Mouse (Mus musculus): ENCODE measurements at regions not wholly inside any gene's neighbourhood (a gene's known extent, or its start where the extent isn't known, plus 50 kb on each side); places are given as distances from the start of the nearest gene placed in this dataset.
"Not testable (repeated sequence)": the region's sequence is repeated elsewhere in the genome, so short reads cannot be mapped to it uniquely, and the experiment has no call there.

DNA sequence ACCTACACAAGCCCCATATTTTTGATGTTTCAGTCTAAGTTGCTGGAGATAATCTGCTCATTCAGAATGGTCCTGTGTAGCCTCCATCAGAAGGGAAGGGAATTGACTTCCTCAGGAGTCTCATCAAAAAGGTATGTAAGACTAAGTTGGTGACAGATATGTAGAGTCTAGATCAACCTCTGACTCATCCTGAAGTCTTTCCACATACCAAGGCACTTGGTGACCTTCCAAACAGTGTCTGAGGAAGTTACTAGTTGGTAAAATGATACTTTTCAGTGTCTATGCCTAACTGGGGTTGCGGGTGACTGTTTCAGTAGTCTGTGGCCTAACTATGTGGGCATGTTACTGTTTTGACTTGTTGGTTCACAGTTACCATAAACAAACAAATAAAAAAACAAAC, 133.0 kb upstream of the Plcb4 start:
- no peak for DNase-seq (ENCODE audit: low read depth, low spot score)

DNA sequence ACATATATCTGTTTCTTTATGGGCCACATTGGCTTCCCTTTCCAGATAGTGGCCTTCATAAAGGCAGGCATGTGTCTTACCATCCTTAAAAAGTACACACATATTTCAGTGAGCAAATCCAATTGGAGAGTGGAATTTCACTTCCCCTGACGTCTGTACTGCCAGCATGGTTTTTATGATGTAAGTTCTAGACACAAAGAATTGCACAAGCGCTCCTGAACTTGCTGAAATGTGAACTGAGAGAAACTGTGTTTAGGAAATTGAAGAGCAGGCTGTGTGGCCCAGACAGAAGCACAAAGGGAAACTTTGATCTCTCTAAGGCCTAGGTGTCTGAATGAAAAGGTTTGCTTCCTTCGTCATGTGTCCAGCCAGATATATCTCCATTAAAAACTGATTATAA, 129.2 kb upstream of the Plcb4 start:
- DNase-seq (ENCODE audit: low read depth, low spot score), result no peak

DNA sequence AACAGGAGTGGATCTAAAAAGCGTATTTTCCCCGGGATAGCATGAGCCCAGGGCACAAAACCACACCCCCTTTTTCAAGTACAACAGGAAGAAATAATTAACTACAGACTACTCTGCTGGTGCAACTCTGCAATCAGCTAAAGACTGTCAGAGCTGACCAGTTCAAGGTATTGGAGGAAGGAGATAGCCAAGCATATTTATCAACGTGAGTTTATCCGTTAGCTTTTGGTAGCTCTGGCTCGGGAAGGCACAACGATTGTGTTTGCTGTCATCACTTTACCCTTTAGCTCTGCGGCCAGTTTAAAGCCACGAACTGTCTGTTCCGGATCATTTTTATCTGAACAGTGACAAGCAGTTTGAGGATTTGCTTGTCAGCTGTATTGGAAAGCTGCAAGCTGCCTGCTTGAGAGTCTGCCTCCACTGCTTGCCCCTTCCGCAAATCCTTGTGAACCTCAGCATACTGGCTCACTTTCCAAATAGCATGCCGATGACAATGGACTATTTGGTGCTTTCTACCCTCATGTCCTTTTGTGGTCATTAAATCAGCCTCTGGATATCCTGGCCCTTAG, 122.4 kb upstream of the Plcb4 start:
- DNase-seq (ENCODE audit: low read depth, low spot score), result no peak

DNA sequence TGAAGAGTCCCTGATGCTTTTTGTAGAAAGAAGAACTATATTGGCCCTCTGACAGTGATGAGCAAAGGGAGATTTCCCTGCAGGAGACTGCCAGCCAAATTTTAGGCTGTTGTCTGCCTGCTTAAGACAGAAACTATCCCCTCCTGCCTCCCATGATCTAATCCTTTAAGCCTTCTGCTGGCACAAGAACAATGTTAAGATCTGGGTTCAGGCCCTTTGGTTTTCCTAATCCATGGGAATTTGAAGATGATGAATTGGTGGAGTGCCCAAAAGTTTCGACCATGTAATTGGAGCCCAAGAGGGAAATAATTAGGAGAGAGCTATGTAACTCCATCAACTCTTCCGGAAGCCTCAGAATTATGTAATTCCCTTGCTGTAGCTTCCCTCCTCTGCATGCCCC, 120.8 kb upstream of the Plcb4 start:
- DNase-seq (ENCODE audit: low read depth, low spot score), result no peak

DNA sequence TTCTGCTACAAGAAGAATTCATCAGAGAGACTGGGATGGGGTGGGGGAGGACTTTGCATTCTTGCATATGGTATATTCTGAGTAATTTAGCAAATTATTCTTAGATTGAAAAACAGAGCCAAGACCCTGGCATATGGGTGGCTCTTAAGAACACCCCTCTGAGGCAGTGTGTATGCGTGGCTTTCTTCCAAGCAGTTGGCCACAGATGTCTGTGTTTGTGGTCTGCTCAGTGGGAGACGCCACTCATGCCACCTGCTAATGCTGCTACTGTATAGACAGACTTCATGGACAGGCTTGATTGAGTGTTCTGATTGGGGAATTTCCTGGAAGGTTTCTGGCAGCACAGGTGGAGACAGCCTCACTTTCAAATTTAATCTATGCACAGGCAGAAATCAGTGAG, 117.8 kb upstream of the Plcb4 start:
- peak; percentile 86 for DNase-seq (ENCODE audit: low read depth, low spot score)

DNA sequence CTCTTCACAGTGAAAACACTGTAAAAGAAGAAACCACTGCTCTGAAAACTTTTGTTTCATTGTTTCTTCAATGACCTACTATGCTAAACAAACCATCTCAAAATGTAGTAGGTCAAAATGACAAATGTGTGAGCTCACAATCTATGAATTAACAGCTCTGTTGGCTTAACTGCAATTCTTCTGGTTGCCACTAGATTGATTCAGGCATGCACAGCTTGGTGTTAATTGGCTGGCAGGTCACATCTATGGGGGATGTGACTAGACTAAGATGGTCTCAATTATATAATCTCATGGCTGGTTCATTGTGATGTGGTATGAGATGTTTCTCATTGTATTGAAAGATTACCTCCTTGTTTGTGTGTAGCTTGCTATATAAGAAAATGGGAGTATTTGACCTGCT, 116.9 kb upstream of the Plcb4 start:
- DNase-seq (ENCODE audit: low read depth, low spot score), result no peak

DNA sequence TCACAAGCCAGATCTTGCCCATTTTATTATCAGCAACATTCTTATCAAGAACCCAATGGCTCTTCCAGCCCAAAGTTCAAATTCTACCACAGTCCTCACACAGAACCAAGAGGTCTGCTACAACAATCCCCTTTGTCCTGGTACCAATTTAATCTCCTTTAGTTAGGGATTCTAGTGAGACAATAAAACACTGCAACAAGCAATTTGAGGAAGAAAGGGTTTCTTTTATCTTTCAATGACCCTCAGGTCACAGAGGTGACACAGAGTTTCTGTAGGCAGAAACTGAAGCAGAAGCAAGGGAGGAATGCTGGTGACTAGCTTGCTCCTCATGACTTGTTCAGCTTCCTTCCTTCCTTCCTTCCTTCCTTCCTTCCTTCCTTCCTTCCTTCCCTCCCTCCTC, 113.9 kb upstream of the Plcb4 start:
- no peak for DNase-seq (ENCODE audit: low read depth, low spot score)

DNA sequence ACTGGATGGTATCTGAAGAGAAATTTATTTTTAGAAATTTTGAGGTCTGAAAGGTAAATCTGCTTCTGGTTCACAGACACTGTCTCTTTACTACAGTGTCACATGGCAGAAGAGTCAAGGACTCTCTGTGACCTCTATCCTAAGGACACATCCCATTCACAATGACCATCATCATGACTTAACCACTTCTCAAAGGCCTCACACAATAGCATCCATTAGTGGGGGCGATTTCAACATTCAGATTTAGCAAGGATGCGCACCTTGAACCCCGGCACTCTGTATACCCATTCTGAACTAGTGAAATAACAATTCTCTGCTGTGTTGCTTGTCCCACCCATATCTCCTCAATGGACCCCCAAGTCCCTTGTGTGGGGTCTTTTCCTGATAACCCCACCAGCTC, 110.8 kb upstream of the Plcb4 start:
- DNase-seq (ENCODE audit: low read depth, low spot score), result no peak

DNA sequence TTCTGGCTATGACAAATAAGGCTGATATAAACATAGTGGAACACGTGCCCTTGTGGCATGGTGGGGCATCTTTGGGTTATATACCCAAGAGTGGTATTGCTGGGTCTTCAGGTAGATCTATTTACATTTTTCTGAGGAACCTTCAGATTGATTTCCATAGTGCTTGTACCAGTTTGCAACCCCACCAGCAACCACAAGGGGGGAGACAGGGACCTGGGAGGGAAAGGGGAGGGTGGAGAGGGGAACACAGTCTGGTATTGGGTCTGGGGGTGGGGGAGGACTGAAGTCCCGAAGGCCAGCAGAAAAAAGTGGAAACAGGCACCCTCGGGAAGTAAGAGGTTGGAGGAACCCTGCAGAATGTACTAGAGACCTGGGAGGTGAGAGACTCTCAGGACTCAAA, 105.8 kb upstream of the Plcb4 start:
- no peak for DNase-seq (ENCODE audit: low read depth, low spot score)

DNA sequence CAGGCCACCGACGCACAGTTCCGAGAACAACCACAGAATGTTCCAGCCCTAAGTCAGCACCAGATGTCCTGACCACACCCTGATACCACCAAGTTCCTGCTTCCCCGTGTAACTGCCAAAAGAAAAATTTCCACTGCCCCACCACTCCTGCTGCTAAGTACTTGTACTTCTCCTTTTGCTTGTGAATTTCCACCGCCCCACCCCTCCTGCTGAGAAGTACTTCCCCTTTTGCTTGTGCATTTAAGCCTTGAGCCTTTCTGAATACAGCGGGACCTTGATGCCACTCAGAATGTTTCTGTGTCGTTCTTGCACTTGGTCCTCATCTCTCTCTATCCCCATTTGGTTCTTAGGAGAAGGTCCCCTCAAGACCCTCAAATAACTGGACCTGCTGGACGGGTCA, 100.8 kb upstream of the Plcb4 start:
- DNase-seq (ENCODE audit: low read depth, low spot score), result not testable (repeated sequence)

DNA sequence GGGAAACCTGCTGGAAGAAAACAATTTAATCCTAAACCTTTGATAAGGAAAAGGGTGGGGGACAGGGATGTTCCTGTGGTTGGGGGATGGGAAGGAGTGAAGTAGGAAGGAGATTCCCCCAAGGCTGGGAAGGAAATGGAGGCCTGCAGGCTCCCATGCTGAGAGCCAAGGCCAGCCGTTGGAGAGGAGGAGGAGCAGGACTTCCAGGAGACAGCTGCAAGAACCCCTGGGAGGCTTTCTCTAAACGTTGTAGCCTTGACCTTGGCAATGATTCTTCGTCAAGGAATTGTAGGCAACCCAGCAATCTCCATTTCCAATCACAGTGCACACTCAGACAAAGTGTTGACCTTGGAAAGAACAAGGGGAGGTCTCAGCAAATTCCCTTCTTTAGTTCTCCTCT, 99.5 kb upstream of the Plcb4 start:
- no peak for DNase-seq (ENCODE audit: low read depth, low spot score)

DNA sequence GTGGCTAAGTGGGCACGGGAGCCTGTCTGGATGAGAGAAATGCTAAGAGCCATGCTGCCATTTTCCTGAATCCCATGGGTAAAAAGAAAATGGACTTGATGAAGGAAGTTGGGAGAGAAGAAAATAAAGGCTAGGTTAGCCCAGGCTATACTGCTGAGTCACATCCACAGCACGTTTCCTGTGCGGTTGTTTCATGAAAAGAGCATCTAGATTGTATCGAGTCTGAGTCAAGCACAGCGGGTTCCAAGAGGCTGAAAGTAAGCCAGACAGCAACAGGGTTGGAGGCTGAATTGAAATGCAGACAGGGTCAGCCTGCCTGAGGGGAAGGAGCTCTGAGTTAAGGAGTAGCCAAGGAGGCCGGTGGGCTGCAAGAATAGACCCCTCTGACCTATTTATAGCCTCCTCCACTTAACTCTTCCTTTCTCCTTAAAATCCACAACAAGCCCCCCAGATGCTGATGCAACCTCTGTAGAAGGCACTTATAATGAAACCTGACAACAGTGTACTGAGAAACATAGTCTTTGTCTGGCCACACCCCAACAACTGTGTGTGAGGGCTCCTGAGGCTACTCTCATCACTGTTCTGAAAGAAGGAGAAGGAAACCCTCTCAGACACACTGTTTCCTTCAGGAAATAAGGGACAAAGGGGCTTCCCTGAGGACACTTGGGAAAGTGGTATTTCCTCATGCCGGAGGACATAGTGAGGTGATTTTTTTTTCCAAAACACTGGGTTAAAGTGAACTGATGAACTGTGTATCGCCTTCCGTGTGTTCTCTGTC, 98.7 kb upstream of the Plcb4 start:
- no peak for DNase-seq (ENCODE audit: low read depth, low spot score)

DNA sequence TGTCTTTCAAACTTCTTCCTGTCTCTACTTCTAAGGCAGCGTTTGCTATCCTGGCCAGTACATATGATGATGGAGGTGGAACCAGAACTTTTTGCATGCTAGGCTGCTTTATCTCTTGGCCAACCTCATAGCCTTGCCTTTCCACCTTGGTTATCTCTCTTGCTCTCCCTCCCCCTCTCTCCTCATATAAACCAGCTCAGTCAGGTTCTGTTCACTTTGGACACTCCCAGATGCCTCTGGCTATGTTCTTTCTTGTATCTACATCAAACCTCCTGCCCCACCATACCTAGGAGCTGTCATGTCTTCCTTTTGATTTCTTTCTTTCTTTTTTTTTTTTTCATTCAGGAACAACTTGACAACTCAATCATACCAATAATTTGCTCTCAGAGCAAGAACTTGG, 98.0 kb upstream of the Plcb4 start:
- no peak for DNase-seq (ENCODE audit: low read depth, low spot score)

DNA sequence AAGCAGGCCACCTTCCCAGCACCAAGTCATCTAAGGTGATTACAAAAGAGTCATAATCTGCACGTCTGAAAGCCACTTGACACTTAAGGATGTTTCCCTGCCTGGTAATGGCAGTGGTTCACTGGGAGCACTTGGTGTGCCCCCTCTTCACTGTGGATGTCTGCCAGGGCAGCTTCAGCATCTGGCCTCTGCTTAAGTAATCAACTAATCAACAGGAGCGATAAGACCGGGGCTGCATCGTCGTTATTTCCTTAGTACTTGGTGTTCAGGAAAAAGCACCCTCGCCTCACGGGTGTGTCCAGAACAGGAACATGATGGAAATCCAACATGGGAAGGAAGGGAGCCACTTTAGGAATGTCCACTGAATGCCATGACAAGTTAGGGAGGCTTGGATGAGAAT, 97.1 kb upstream of the Plcb4 start:
- DNase-seq (ENCODE audit: low read depth, low spot score), result no peak

DNA sequence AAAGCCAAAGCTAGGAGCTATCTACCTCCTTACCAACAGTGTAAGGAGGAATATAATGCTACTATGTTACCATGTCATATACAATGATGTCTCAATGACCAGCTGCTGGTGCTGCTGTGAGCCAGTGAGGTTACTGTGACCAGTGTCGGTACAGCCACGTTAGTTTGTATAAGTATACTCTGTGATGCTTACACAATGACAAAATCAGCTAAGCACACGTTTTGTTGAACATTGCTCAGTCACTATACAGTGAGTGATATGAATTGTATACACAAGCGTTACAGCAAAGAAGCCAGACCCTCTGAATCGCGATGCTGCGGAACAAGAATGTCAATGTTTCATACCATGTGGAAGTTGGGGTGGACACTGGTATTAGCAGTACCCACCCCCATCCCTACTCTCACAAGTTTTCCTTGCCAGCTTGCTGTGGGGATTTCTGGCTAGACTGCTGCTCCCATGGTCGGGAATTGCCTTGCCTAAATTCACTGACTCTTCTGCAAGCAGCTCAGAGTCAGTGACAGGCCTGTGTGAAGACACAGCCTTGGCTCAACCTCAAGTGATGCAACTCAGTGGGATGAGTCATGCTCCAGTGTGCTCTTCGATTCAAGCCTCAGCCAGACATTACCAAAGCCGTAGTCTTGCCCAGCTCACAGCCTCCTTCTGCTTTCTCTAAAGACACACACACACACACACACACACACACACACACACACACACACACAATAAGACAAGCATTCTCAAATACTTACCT, 96.5 kb upstream of the Plcb4 start:
- no peak for DNase-seq (ENCODE audit: low read depth, low spot score)

DNA sequence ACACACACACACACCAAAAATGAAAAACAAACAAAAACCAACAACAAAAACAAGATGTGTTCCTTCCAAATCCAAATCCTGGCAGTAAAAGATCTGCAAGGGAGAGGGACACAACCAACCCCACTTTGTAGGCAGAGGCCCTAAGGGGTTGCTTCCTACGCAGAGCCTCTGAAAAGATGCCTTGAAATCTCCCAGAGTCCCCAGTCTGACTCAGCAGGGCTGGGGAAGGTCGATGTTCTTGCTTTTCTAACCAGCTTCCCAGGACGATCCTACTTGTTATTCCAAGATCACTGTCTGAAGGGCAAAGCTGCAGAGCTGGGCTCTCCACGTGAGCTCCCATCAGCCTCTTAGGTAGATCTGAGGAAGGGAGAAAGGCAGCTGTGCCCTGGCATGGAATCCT, 94.6 kb upstream of the Plcb4 start:
- no peak for DNase-seq (ENCODE audit: low read depth, low spot score)

DNA sequence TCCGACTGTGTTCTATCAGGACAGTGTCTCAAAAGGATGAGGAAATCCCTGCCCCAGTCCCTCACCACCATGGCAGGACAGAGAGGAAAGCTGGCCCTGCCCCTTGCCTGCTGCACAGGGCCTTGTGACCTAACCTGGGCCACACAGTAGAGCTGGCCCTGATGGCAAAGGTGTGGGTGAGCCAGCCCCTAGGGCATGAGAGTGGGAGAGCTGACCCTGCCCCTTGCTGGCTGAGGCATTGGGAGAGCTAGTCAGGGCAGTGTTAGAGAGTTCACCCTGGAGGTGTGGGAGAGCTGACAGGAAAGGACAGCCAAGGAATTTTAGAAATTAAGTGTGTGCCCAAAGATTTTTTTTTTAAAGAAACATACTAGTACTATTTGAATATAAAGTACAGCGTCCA, 90.5 kb upstream of the Plcb4 start:
- no peak for DNase-seq (ENCODE audit: low read depth, low spot score)

DNA sequence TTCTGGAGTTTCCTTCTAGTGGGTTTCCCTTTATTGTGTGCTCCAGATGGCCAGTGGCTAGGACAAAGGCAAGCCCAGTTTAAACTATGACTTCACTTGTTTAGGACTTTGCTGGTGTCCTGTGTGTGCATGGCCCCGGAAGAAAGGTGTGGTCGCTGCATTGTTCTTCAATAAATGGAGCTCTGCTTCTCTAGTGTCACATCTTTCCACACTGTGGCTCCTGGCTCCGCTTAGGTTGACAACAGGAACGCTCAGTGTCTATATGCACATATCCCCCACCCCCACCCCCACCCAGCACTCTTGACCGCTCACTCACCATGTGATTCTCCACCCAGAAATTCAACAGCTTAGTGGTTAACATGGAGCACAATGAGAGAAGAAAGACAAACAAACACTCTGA, 87.2 kb upstream of the Plcb4 start:
- DNase-seq (ENCODE audit: low read depth, low spot score), result no peak

DNA sequence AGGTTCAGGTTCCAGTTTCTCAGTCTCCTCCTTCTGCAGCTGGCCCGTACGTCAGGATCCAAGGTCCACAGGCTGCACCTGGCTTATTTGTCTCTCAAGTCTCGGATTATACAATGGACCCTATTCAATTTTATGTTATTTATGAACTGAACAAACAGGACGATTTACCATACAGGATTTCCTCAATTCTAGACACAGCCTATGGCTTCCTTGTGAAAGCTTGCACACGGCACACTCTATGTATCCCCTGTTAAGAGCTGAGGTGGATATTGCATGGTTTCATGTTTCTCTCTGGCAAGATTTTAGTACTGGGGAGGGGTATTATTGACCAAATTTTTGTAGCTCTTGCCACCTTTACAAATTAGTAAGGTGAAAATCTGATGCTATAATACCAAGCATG, 81.6 kb upstream of the Plcb4 start:
- no peak for DNase-seq (ENCODE audit: low read depth, low spot score)

DNA sequence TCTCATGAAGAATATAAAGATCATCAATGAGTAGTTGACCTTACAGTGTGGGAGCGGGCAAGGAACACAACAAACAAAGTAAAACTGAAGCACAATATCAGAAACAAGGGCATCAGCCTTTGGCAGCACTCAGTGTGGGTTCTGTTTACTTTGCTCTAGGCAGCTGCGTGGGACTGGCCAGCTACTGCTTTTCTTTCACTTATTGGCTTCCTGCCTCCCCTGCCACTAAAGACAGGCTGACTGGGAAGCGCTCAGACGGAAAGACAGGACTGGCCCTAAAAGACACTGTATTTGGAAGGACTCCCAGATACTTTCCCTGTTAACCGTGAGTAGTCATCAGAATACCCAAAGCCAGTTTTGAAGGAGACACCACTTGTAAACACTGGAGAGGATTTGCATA, 80.7 kb upstream of the Plcb4 start:
- DNase-seq (ENCODE audit: low read depth, low spot score), result peak; percentile 14

DNA sequence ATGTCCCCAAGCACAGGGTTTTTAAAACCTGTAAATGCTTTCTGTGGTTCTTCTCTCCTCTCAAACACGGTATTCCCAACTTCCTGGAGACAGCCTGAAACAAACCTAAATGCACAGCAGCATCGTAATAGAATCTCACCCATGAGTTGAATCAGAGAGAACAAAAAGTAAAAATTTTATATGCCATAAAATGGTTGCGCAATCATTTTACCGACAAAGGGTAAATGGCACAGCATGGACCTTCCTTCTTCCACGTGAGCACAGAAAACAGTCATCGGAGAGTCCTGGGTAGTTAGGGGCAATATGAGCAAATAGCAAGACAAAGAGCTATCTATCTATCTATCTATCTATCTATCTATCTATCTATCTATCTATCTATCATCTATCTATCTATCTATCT, 79.3 kb upstream of the Plcb4 start:
- no peak for DNase-seq (ENCODE audit: low read depth, low spot score)

DNA sequence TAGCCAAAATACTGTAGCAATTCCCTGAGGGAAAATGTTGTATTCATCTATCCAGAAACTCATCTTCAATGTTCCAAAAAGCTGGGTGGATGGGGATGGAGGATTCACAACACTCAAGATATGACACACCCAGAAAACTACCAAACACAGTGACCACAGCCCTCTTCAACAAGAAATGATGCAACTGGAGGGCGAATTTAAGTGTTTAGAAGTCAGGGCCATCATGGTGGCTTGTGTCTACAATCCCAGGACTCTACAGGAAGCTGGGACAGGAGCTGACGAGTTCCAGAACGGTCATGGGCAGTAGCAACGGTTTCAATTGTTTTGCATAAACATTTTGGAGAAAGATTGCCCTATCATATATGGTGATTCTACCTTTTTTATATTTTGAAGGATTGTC, 78.8 kb upstream of the Plcb4 start:
- no peak for DNase-seq (ENCODE audit: low read depth, low spot score)

DNA sequence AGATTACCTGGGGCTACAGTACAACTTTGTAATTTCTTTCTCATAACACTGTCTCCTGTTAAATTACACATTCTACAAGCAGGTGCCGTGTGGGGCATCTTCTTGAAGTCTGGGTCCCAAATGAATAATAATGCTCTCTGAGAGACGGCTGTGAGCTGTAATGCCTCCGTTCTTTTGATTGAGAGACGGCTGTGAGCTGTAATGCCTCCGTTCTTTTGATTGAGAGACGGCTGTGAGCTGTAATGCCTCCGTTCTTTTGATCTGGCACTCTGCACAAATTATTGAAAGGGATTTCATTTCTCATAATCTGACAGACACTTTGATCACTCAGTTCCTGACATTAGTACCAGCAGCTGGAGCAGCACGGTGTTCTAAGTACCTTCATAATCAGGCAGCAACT, 76.5 kb upstream of the Plcb4 start:
- no peak for DNase-seq (ENCODE audit: low read depth, low spot score)
